Mouse (Mus musculus): ENCODE results near the gene Agtpbp1. TPM values are rescaled to one million over a fixed set of nuclear protein-coding genes. Genes with fewer than 3 reads are reported as not detected.

The Agtpbp1 gene
- polyA plus RNA-seq, 1 experiment from 2014 or later: 12.2 TPM

GRCm38 (mm10) chr13:59549318-59549798 is 35.7 kb downstream of the Agtpbp1 start:
- no peak overlapping the region for H3K4me2 ChIP-seq
- WGBS: 30% methylated on average over 1 of the region's 1 CpGs
- no peaks in the 10 kb centered on the region for H3K9me3 ChIP-seq
- H3K4me1 ChIP-seq: 0 out of 2 replicates have a peak, but pooled peaks cover 9% of the 10 kb centered on the region
- H3K36me3 ChIP-seq: no peaks in the 10 kb centered on the region
- no peak overlapping the region for H3K9ac ChIP-seq
- no peak overlapping the region for H3K4me3 ChIP-seq
- no peak overlapping the region for H3K27ac ChIP-seq
- ATAC-seq (ENCODE audit: insufficient number of reproducible peaks, low FRiP score, low TSS enrichment, low read depth): no peak
- no peaks in the 10 kb centered on the region for H3K27me3 ChIP-seq

- Histone ChIP-seq H3K36me3 (no peaks in the 10 kb centered on the region), H3K4me3 (no peak overlapping the region), H3K4me2 (no peak overlapping the region), H3K27me3 (no peaks in the 10 kb centered on the region), H3K9me3 (no peaks in the 10 kb centered on the region), H3K27ac (no peak overlapping the region), H3K4me1 (0 out of 2 replicates have a peak, but pooled peaks cover 9% of the 10 kb centered on the region), H3K9ac (no peak overlapping the region)
- 54% methylated on average over 4 of the region's 4 CpGs for WGBS
- ATAC-seq (ENCODE audit: insufficient number of reproducible peaks, low FRiP score, low TSS enrichment, low read depth): no peak
These were observed 37.3 kb downstream of the Agtpbp1 start for GRCm38 (mm10) chr13:59547716-59548115.

GRCm38 (mm10) chr13:59547091-59547490 is 37.9 kb downstream of the Agtpbp1 start:
- Histone ChIP-seq H3K9ac (no peak overlapping the region), H3K9me3 (no peaks in the 10 kb centered on the region), H3K27ac (no peak overlapping the region), H3K4me3 (no peak overlapping the region), H3K36me3 (no peaks in the 10 kb centered on the region), H3K4me1 (0 out of 2 replicates have a peak, but pooled peaks cover 9% of the 10 kb centered on the region), H3K27me3 (no peaks in the 10 kb centered on the region), H3K4me2 (no peak overlapping the region)
- ATAC-seq (ENCODE audit: insufficient number of reproducible peaks, low FRiP score, low TSS enrichment, low read depth): no peak
- WGBS: 70% methylated on average over 2 of the region's 2 CpGs

- 0 out of 2 replicates have a peak, but pooled peaks cover 2% of the 10 kb centered on the region for H3K36me3 ChIP-seq
- ATAC-seq (ENCODE audit: insufficient number of reproducible peaks, low FRiP score, low TSS enrichment, low read depth): no peak
- H3K4me3 ChIP-seq: no peak overlapping the region
- 0 out of 2 replicates have a peak, but pooled peaks cover 4% of the 10 kb centered on the region for H3K4me1 ChIP-seq
- H3K9me3 ChIP-seq: no peaks in the 10 kb centered on the region
- WGBS: 84% methylated on average over 10 of the region's 10 CpGs
- H3K27me3 ChIP-seq: no peaks in the 10 kb centered on the region
- H3K4me2 ChIP-seq: no peak overlapping the region
- H3K9ac ChIP-seq: no peak overlapping the region
- no peak overlapping the region for H3K27ac ChIP-seq
These were observed 42.6 kb downstream of the Agtpbp1 start for GRCm38 (mm10) chr13:59542411-59542810.

GRCm38 (mm10) chr13:59540030-59540429 is 45.0 kb downstream of the Agtpbp1 start:
- ATAC-seq (ENCODE audit: insufficient number of reproducible peaks, low FRiP score, low TSS enrichment, low read depth): no peak
- 81% methylated on average over 5 of the region's 5 CpGs for WGBS
- H3K36me3 ChIP-seq: 0 out of 2 replicates have a peak, but pooled peaks cover 5% of the 10 kb centered on the region
- H3K27ac ChIP-seq: no peak overlapping the region
- no peak overlapping the region for H3K4me3 ChIP-seq
- no peaks in the 10 kb centered on the region for H3K27me3 ChIP-seq
- no peak overlapping the region for H3K9ac ChIP-seq
- H3K4me1 ChIP-seq: 0 out of 2 replicates have a peak, but pooled peaks cover 4% of the 10 kb centered on the region
- no peaks in the 10 kb centered on the region for H3K9me3 ChIP-seq
- no peak overlapping the region for H3K4me2 ChIP-seq

- no peak overlapping the region for H3K4me3 ChIP-seq
- no peaks in the 10 kb centered on the region for H3K27me3 ChIP-seq
- H3K9me3 ChIP-seq: no peaks in the 10 kb centered on the region
- no peak overlapping the region for H3K4me2 ChIP-seq
- no peaks in the 10 kb centered on the region for H3K4me1 ChIP-seq
- 92% methylated on average over 5 of the region's 5 CpGs for WGBS
- ATAC-seq (ENCODE audit: insufficient number of reproducible peaks, low FRiP score, low TSS enrichment, low read depth): no peak
- no peak overlapping the region for H3K9ac ChIP-seq
- 0 out of 2 replicates have a peak, but pooled peaks cover 5% of the 10 kb centered on the region for H3K36me3 ChIP-seq
- H3K27ac ChIP-seq: no peak overlapping the region
These were observed 46.4 kb downstream of the Agtpbp1 start for GRCm38 (mm10) chr13:59538661-59539060.

GRCm38 (mm10) chr13:59536631-59537030 is 48.4 kb downstream of the Agtpbp1 start:
- Histone ChIP-seq H3K9ac (no peak overlapping the region), H3K9me3 (no peaks in the 10 kb centered on the region), H3K27me3 (no peaks in the 10 kb centered on the region), H3K4me2 (no peak overlapping the region), H3K4me1 (no peaks in the 10 kb centered on the region), H3K4me3 (no peak overlapping the region), H3K27ac (no peak overlapping the region), H3K36me3 (0 out of 2 replicates have a peak, but pooled peaks cover 5% of the 10 kb centered on the region)
- WGBS: 76% methylated on average over 2 of the region's 2 CpGs
- no peak for ATAC-seq (ENCODE audit: insufficient number of reproducible peaks, low FRiP score, low TSS enrichment, low read depth)

GRCm38 (mm10) chr13:59535746-59536145 is 49.3 kb downstream of the Agtpbp1 start:
- no peak overlapping the region for H3K4me3 ChIP-seq
- H3K27me3 ChIP-seq: no peaks in the 10 kb centered on the region
- H3K4me2 ChIP-seq: no peak overlapping the region
- H3K27ac ChIP-seq: no peak overlapping the region
- ATAC-seq (ENCODE audit: insufficient number of reproducible peaks, low FRiP score, low TSS enrichment, low read depth): no peak
- no peaks in the 10 kb centered on the region for H3K9me3 ChIP-seq
- 86% methylated on average over 6 of the region's 6 CpGs for WGBS
- 0 out of 2 replicates have a peak, but pooled peaks cover 5% of the 10 kb centered on the region for H3K36me3 ChIP-seq
- H3K9ac ChIP-seq: no peak overlapping the region
- H3K4me1 ChIP-seq: no peaks in the 10 kb centered on the region

- no peak for ATAC-seq (ENCODE audit: insufficient number of reproducible peaks, low FRiP score, low TSS enrichment, low read depth)
- Histone ChIP-seq H3K36me3 (0 out of 2 replicates have a peak, but pooled peaks cover 5% of the 10 kb centered on the region), H3K4me2 (no peak overlapping the region), H3K27ac (no peak overlapping the region), H3K9ac (no peak overlapping the region), H3K4me1 (no peaks in the 10 kb centered on the region), H3K4me3 (no peak overlapping the region), H3K27me3 (no peaks in the 10 kb centered on the region), H3K9me3 (no peaks in the 10 kb centered on the region)
- WGBS: 78% methylated on average over 4 of the region's 4 CpGs
These were observed 50.7 kb downstream of the Agtpbp1 start for GRCm38 (mm10) chr13:59534301-59534700.

- H3K9ac ChIP-seq: no peak overlapping the region
- H3K9me3 ChIP-seq: no peaks in the 10 kb centered on the region
- H3K27ac ChIP-seq: no peak overlapping the region
- H3K4me1 ChIP-seq: no peaks in the 10 kb centered on the region
- no peak overlapping the region for H3K4me2 ChIP-seq
- H3K4me3 ChIP-seq: no peak overlapping the region
- WGBS: 85% methylated on average over 6 of the region's 6 CpGs
- H3K36me3 ChIP-seq: peaks cover 7% of the 10 kb centered on the region; the same call in 1 of the 2 replicates
- H3K27me3 ChIP-seq: no peaks in the 10 kb centered on the region
- ATAC-seq (ENCODE audit: insufficient number of reproducible peaks, low FRiP score, low TSS enrichment, low read depth): no peak
These were observed 51.7 kb downstream of the Agtpbp1 start for GRCm38 (mm10) chr13:59533331-59533730.

GRCm38 (mm10) chr13:59531203-59531602 is 53.8 kb downstream of the Agtpbp1 start:
- peaks cover 20% of the 10 kb centered on the region for H3K36me3 ChIP-seq
- 65% methylated on average over 2 of the region's 2 CpGs for WGBS

GRCm38 (mm10) chr13:59530491-59530890 is 54.5 kb downstream of the Agtpbp1 start:
- Histone ChIP-seq H3K27ac (no peak overlapping the region), H3K4me1 (no peaks in the 10 kb centered on the region), H3K4me3 (no peak overlapping the region), H3K9me3 (no peaks in the 10 kb centered on the region), H3K4me2 (no peak overlapping the region), H3K27me3 (no peaks in the 10 kb centered on the region), H3K36me3 (peaks cover 18% of the 10 kb centered on the region), H3K9ac (no peak overlapping the region)
- ATAC-seq (ENCODE audit: insufficient number of reproducible peaks, low FRiP score, low TSS enrichment, low read depth): no peak
- 91% methylated on average over 8 of the region's 8 CpGs for WGBS

More at GRCm38 (mm10) chr13:59531203-59531602, 53.8 kb downstream of the Agtpbp1 start:
- Histone ChIP-seq H3K27ac (no peak overlapping the region), H3K4me2 (no peak overlapping the region), H3K4me3 (no peak overlapping the region), H3K9me3 (no peaks in the 10 kb centered on the region), H3K9ac (no peak overlapping the region), H3K4me1 (no peaks in the 10 kb centered on the region), H3K27me3 (no peaks in the 10 kb centered on the region)
- no peak for ATAC-seq (ENCODE audit: insufficient number of reproducible peaks, low FRiP score, low TSS enrichment, low read depth)

Measured in limb, embryonic 15.5 days (tissue).